Mouse (Mus musculus) myocyte (in vitro differentiated cells): ENCODE data around the gene Mtmr4. TPM values are rescaled to one million over a fixed set of nuclear protein-coding genes. Genes with fewer than 3 reads are reported as not detected.
A peak's percentile ranks its signal among the peaks of the same experiment; 100 is the strongest.

Experiments
- H3K27me3 ChIP-seq: one replicate; pipeline ENCODE4 v1.6.1; 2011; ENCODE audit not compliant: control insufficient read depth, insufficient read depth, insufficient read length
- H3K36me3 ChIP-seq: one replicate; pipeline ENCODE4 v1.6.1; 2011; ENCODE audit not compliant: control insufficient read depth, insufficient read depth
- H3K4me2 ChIP-seq: one replicate; pipeline ENCODE4 v1.6.1; 2011; ENCODE audit warnings: low read depth, control low read depth
- H3K4me3 ChIP-seq: one replicate; pipeline ENCODE4 v1.5.1; 2011; ENCODE audit warnings: mild to moderate bottlenecking, control low read depth, moderate library complexity
- H3K79me2 ChIP-seq: one replicate; pipeline ENCODE4 v1.6.1; 2011; ENCODE audit not compliant: control insufficient read depth, insufficient read depth
- H3ac ChIP-seq: one replicate; pipeline ENCODE4 v1.6.1; 2011; ENCODE audit not compliant: control insufficient read depth, insufficient read length
- CEBPB ChIP-seq: IDR thresholded peaks from 2 replicates; pipeline ENCODE4 v1.6.1; 2011; ENCODE audit warnings: mild to moderate bottlenecking, moderate library complexity; ENCODE audit not compliant: poor library complexity, insufficient read depth, severe bottlenecking
- E2F4 ChIP-seq: IDR thresholded peaks from one replicate; pipeline ENCODE4 v1.6.1; 2011; ENCODE audit warnings: mild to moderate bottlenecking, control low read depth, moderate library complexity; ENCODE audit not compliant: insufficient read depth
- MAX ChIP-seq: IDR thresholded peaks from one replicate; pipeline ENCODE4 v1.6.1; 2011; ENCODE audit warnings: low read depth, mild to moderate bottlenecking, control low read depth
- MYOD1 ChIP-seq, 3 experiments: IDR thresholded peaks; one replicate each; pipeline ENCODE4 v1.6.1; 2011; ENCODE audit warnings: control low read depth in 2 of 3, low read depth in 2 of 3, mild to moderate bottlenecking in 2 of 3, moderate library complexity in 1 of 3; ENCODE audit not compliant: insufficient read length in 2 of 3, control insufficient read depth in 1 of 3
- MYOG ChIP-seq, 3 experiments: IDR thresholded peaks; one replicate each; pipeline ENCODE4 v1.6.1; 2011; ENCODE audit warnings: control low read depth in 2 of 3, low read depth in 2 of 3, mild to moderate bottlenecking in 2 of 3; ENCODE audit not compliant: insufficient read length in 2 of 3, control insufficient read depth in 1 of 3, insufficient read depth in 1 of 3
- POLR2A ChIP-seq: IDR thresholded peaks from one replicate; pipeline ENCODE4 v1.6.1; 2011; ENCODE audit warnings: low read depth, mild to moderate bottlenecking, control low read depth, moderate library complexity; ENCODE audit not compliant: insufficient read length
- POLR2AphosphoS2 ChIP-seq: IDR thresholded peaks from one replicate; pipeline ENCODE4 v1.6.1; 2011; ENCODE audit warnings: low read depth, control low read depth; ENCODE audit not compliant: insufficient read length
- REST ChIP-seq: IDR thresholded peaks from one replicate; pipeline ENCODE4 v1.6.1; 2011; ENCODE audit warnings: mild to moderate bottlenecking, control low read depth, moderate library complexity; ENCODE audit not compliant: insufficient read depth, insufficient read length
- SRF ChIP-seq: IDR thresholded peaks from one replicate; pipeline ENCODE4 v1.6.1; 2011; ENCODE audit warnings: low read depth; ENCODE audit not compliant: control insufficient read depth, insufficient read length
- TCF12 ChIP-seq: IDR thresholded peaks from one replicate; pipeline ENCODE4 v1.6.1; 2011; ENCODE audit warnings: mild to moderate bottlenecking, control low read depth; ENCODE audit not compliant: poor library complexity, insufficient read depth, severe bottlenecking
- TCF3 ChIP-seq: IDR thresholded peaks from one replicate; pipeline ENCODE4 v1.6.1; 2011; ENCODE audit warnings: low read depth, control low read depth; ENCODE audit not compliant: insufficient read length
- USF1 ChIP-seq: IDR thresholded peaks from one replicate; pipeline ENCODE4 v1.6.1; 2011; ENCODE audit warnings: low read depth, mild to moderate bottlenecking, control low read depth, moderate library complexity
- polyA plus RNA-seq: library from polyadenylated mRNA; unstranded; fragments of >200 nt; fragmentation: generic; extraction: Trizol; gene quantifications from one replicate; pipeline ENCODE4 v1.2.1, GENCODE M21; 2012; ENCODE audit warnings: missing spikeins

Mtmr4 gene
- polyA plus RNA-seq, 1 experiment = 10.6 TPM

DNA sequence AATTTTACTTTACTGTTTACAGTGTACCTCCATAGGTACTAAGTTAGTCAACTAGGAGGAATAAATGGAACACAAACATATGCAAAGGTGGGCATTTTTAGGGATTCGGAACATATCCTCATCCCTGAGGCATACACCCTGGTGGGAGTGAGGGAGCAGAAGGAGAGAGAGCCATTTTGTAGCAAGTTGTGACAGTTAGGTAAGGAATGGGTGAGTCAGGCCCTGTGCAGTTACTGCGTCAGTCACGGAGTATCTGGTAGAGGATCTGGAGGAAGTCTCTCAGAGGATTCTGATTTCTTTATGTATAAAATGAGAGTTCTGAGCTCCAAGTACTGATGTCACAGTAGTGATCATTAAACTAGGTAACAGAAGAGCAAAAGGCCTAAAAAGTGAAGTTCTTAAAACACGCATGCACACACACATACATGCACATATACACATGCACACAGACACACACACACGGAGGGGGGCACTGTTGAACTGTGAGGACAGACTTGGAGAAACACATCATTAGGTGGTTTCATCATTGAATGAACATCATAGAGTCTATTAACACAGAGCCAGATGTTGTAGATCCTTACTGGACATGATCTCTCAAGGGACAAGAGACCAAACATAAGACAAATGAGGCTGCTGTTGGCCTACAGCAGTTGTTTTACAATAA lies 4.6 kb upstream of the Mtmr4 start:
- no peak overlapping the region for H3K4me2 ChIP-seq
- H3K79me2 ChIP-seq = peaks cover 7% of the 10 kb centered on the region
- H3ac ChIP-seq = no peak overlapping the region

DNA sequence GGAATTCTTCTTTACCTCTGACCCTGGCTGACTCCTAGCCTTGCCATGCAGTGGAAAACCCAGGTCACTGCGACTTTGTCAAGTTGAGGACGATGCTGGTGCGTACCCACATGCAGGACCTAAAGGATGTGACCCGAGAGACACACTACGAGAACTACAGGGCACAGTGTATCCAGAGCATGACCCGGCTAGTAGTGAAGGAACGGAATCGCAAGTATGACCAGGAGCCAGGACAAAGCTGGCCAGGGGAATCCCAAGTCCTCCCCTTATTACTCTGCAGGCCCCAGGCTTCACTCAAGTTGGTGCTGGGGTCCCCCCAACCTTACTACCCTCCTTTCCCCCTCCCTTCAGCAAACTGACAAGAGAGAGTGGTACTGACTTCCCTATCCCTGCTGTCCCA lies 2.4 kb upstream of the Mtmr4 start:
- TF ChIP-seq POLR2A = no peak
- TF ChIP-seq MAX = no peak
- peak; percentile 3 for TF ChIP-seq POLR2AphosphoS2
- TF ChIP-seq SRF = no peak
- TF ChIP-seq CEBPB = no peak
- TF ChIP-seq E2F4 = no peak
- no peak overlapping the region for H3K4me3 ChIP-seq

More for the DNA sequence above, 4.6 kb upstream of the Mtmr4 start:
- H3K27me3 ChIP-seq = no peaks in the 10 kb centered on the region
- no peak for TF ChIP-seq E2F4
- TF ChIP-seq TCF12 = no peak
- TF ChIP-seq POLR2A = no peak
- no peak for TF ChIP-seq MYOG (IDR thresholded peaks at IDR 0.05; ENCODE audit: control insufficient read depth in 1 of 3, insufficient read depth in 1 of 3, insufficient read length in 2 of 3, low read depth in 2 of 3)
- TF ChIP-seq USF1 = no peak
- TF ChIP-seq CEBPB = no peak
- TF ChIP-seq POLR2AphosphoS2 = no peak
- TF ChIP-seq SRF = no peak
- no peak for TF ChIP-seq MYOD1 (IDR thresholded peaks at IDR 0.05; ENCODE audit: control insufficient read depth in 1 of 3, insufficient read length in 2 of 3, low read depth in 2 of 3)
- no peak for TF ChIP-seq TCF3
- TF ChIP-seq MAX = no peak
- no peak for TF ChIP-seq REST
- no peak overlapping the region for H3K4me3 ChIP-seq
- no peaks in the 10 kb centered on the region for H3K36me3 ChIP-seq

DNA sequence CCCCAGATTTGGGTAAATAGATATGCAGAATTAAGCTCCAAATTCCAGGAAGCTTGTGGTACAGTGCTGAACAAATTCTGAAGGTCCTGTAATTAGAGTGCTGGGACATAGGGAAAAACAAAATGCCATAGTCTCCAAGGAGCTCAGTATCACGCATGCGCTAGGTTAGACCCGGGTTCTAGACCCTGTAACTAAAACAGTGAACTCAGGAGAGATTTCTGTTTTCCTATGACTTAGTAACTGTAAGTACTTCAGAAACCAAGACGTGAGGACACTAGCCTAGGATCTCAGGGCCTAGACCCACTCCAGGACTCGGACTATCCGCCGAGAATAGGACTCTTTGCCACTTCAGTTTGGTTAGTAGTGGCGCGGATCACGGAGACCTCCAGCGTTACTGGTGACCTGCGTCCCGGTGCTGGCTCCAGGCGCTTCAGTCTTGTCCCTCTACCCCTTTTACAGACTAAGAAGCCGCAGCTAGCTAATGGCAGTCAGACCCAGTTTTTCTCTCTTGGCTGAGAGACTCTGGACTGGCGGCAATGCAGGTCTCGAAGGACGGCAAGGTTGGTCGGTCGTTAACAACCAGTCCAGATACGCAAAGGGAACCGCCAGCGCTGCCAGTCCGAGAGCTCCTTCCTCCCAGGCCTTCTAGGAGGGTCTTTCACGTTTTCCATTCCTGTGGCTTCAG lies 979 bp upstream of the Mtmr4 start:
- no peak for TF ChIP-seq MYOD1 (IDR thresholded peaks at IDR 0.05; ENCODE audit: control insufficient read depth in 1 of 3, insufficient read length in 2 of 3, low read depth in 2 of 3)
- TF ChIP-seq TCF12 = no peak
- no peak for TF ChIP-seq E2F4
- TF ChIP-seq TCF3 = no peak
- TF ChIP-seq MYOG (IDR thresholded peaks at IDR 0.05; ENCODE audit: control insufficient read depth in 1 of 3, insufficient read depth in 1 of 3, insufficient read length in 2 of 3, low read depth in 2 of 3) = no peak
- no peak for TF ChIP-seq POLR2A
- no peak for TF ChIP-seq MAX
- TF ChIP-seq CEBPB = no peak
- no peak for TF ChIP-seq REST
- no peak for TF ChIP-seq SRF
- no peak for TF ChIP-seq USF1

More for the DNA sequence above, 2.4 kb upstream of the Mtmr4 start:
- H3K4me2 ChIP-seq = no peak overlapping the region
- no peaks in the 10 kb centered on the region for H3K27me3 ChIP-seq
- H3K79me2 ChIP-seq = peaks cover 7% of the 10 kb centered on the region
- H3ac ChIP-seq = no peak overlapping the region
- no peaks in the 10 kb centered on the region for H3K36me3 ChIP-seq

DNA sequence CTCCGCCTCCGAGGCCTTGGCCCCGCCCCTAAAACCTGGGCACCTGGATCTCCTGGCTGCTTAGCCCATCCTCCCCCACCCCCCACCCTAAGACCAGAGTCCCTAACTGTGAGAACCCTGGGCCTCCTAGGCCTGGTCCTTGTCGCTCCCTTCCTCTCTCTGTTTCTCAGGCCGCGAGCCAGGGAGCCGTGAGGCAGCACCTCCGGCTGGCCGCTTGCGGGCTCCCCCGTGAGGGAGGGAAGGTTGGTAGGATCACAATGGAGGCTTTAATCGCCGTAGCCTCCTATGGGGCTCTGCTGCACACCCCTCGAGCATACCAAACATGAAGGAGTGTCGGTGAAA lies 363 bp downstream of the Mtmr4 start:
- Histone ChIP-seq H3K79me2 (peaks cover 18% of the 10 kb centered on the region), H3ac (peak overlapping the region; percentile 57), H3K27me3 (no peaks in the 10 kb centered on the region), H3K4me2 (peak overlapping the region; percentile 92), H3K4me3 (peak overlapping the region; percentile 97), H3K36me3 (no peaks in the 10 kb centered on the region)
- no peak for TF ChIP-seq POLR2A
- no peak for TF ChIP-seq SRF
- no peak for TF ChIP-seq MYOG (IDR thresholded peaks at IDR 0.05; ENCODE audit: control insufficient read depth in 1 of 3, insufficient read depth in 1 of 3, insufficient read length in 2 of 3, low read depth in 2 of 3)
- no peak for TF ChIP-seq CEBPB
- TF ChIP-seq TCF12 = no peak
- TF ChIP-seq MYOD1 (IDR thresholded peaks at IDR 0.05; ENCODE audit: control insufficient read depth in 1 of 3, insufficient read length in 2 of 3, low read depth in 2 of 3) = no peak
- TF ChIP-seq TCF3 = no peak
- no peak for TF ChIP-seq USF1
- TF ChIP-seq E2F4 = no peak
- TF ChIP-seq MAX = no peak
- TF ChIP-seq POLR2AphosphoS2 = no peak
- no peak for TF ChIP-seq REST

More for the DNA sequence above, 979 bp upstream of the Mtmr4 start:
- Histone ChIP-seq H3K27me3 (no peaks in the 10 kb centered on the region), H3K4me2 (peak overlapping the region; percentile 93), H3ac (peak overlapping the region; percentile 57), H3K4me3 (peak overlapping the region; percentile 97), H3K36me3 (no peaks in the 10 kb centered on the region), H3K79me2 (peaks cover 8% of the 10 kb centered on the region)
